Mouse (Mus musculus): ENCODE data around the gene Trappc3. TPM values are rescaled to one million over a fixed set of nuclear protein-coding genes. Genes with fewer than 3 reads are reported as not detected.

Trappc3 gene
- polyA plus RNA-seq, 1 experiment from 2014 or later, result 115 TPM

- H3K9ac ChIP-seq (ENCODE audit: low read depth, low read length), result no peak overlapping the region
- no peak for TF ChIP-seq CTCF (IDR thresholded peaks at IDR 0.05; ENCODE audit: low read depth)
- H3K27me3 ChIP-seq (replicated peaks; ENCODE audit: control insufficient read depth, insufficient read depth, low read length), result peaks cover 20% of the 10 kb centered on the region
- no peaks in the 10 kb centered on the region for H3K36me3 ChIP-seq (ENCODE audit: control insufficient read depth, insufficient read depth)
- no peaks in the 10 kb centered on the region for H3K9me3 ChIP-seq (ENCODE audit: control insufficient read depth)
- H3K4me3 ChIP-seq (ENCODE audit: low read depth, low read length), result no peak overlapping the region
- H3K27ac ChIP-seq (ENCODE audit: low read depth, low read length), result no peak overlapping the region
- 0 out of 2 replicates have a peak, but pooled peaks cover 6% of the 10 kb centered on the region for H3K4me1 ChIP-seq (replicated peaks; ENCODE audit: control insufficient read depth, insufficient read depth, low read length)
- 70% methylated on average over 6 of the region's 6 CpGs for WGBS
- no peak for ATAC-seq
- H3K4me2 ChIP-seq (replicated peaks; ENCODE audit: low read depth), result no peak overlapping the region
Observed at GRCm38 (mm10) chr4:126295152-126295551, 33.0 kb downstream of the Trappc3 start.

GRCm38 (mm10) chr4:126295937-126296336 lies 33.8 kb downstream of the Trappc3 start:
- no peak for ATAC-seq
- Histone ChIP-seq H3K27me3 (replicated peaks; ENCODE audit: control insufficient read depth, insufficient read depth, low read length) (peaks cover 25% of the 10 kb centered on the region), H3K9ac (ENCODE audit: low read depth, low read length) (no peak overlapping the region), H3K4me2 (replicated peaks; ENCODE audit: low read depth) (no peak overlapping the region; the same call in 1 of the 2 replicates), H3K9me3 (ENCODE audit: control insufficient read depth) (no peaks in the 10 kb centered on the region), H3K36me3 (ENCODE audit: control insufficient read depth, insufficient read depth) (no peaks in the 10 kb centered on the region), H3K27ac (ENCODE audit: low read depth, low read length) (no peak overlapping the region), H3K4me1 (replicated peaks; ENCODE audit: control insufficient read depth, insufficient read depth, low read length) (0 out of 2 replicates have a peak, but pooled peaks cover 7% of the 10 kb centered on the region), H3K4me3 (ENCODE audit: low read depth, low read length) (no peak overlapping the region)
- 53% methylated on average over 4 of the region's 4 CpGs for WGBS
- TF ChIP-seq CTCF (IDR thresholded peaks at IDR 0.05; ENCODE audit: low read depth), result no peak

DNA sequence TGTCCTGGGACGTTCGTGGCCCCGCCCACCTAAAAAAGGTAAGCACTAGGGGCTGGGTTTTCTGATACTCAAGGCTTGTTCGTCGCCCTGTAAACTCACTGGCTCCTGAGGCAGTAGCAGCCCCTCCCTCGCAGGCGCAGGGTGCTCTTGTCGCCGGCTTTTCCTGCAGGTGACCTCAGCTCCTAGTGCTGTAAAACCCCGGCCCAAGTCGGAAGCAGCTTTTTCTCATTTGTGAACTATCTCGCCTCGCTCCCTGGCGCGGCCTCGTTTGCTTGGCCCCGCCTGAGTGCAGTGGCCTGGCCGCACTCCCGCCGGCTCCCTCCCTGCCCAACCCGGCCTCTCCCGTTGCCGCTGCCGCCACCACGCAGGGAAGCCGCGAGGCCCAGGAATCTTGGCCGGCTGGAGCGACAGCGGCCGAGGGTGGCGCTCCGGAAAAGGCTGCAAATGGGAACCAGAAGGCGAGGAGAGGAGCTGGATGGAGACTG lies 34.5 kb downstream of the Trappc3 start:
- Histone ChIP-seq H3K36me3 (ENCODE audit: control insufficient read depth, insufficient read depth) (no peaks in the 10 kb centered on the region), H3K9ac (ENCODE audit: low read depth, low read length) (peak overlapping the region; percentile 48), H3K27ac (ENCODE audit: low read depth, low read length) (no peak overlapping the region), H3K4me3 (ENCODE audit: low read depth, low read length) (peak overlapping the region; percentile 26), H3K4me1 (replicated peaks; ENCODE audit: control insufficient read depth, insufficient read depth, low read length) (peaks cover 13% of the 10 kb centered on the region; the same call in 1 of the 2 replicates), H3K27me3 (replicated peaks; ENCODE audit: control insufficient read depth, insufficient read depth, low read length) (peaks cover 32% of the 10 kb centered on the region), H3K4me2 (replicated peaks; ENCODE audit: low read depth) (peak overlapping the region; percentile 67), H3K9me3 (ENCODE audit: control insufficient read depth) (no peaks in the 10 kb centered on the region)
- TF ChIP-seq CTCF (IDR thresholded peaks at IDR 0.05; ENCODE audit: low read depth), result 0 out of 2 replicates have a peak, but pooled peaks have one; percentile 32
- ATAC-seq, result peak; percentile 35; the same call in 1 of the 2 replicates
- under 1% methylated on average over 34 of the region's 34 CpGs for WGBS

GRCm38 (mm10) chr4:126300916-126301583 lies 38.9 kb downstream of the Trappc3 start:
- Histone ChIP-seq H3K4me2 (replicated peaks; ENCODE audit: low read depth) (peak overlapping the region; percentile 71), H3K4me3 (ENCODE audit: low read depth, low read length) (peak overlapping the region; percentile 28), H3K27me3 (replicated peaks; ENCODE audit: control insufficient read depth, insufficient read depth, low read length) (peaks cover 47% of the 10 kb centered on the region), H3K36me3 (ENCODE audit: control insufficient read depth, insufficient read depth) (no peaks in the 10 kb centered on the region), H3K4me1 (replicated peaks; ENCODE audit: control insufficient read depth, insufficient read depth, low read length) (peaks cover 13% of the 10 kb centered on the region; the same call in 1 of the 2 replicates), H3K27ac (ENCODE audit: low read depth, low read length) (no peak overlapping the region), H3K9ac (ENCODE audit: low read depth, low read length) (peak overlapping the region; percentile 27; the same call in 1 of the 2 replicates), H3K9me3 (ENCODE audit: control insufficient read depth) (no peaks in the 10 kb centered on the region)
- WGBS, result 2% methylated on average over 48 of the region's 50 CpGs
- no peak for TF ChIP-seq CTCF (IDR thresholded peaks at IDR 0.05; ENCODE audit: low read depth)
- ATAC-seq, result 0 out of 2 replicates have a peak, but pooled peaks have one; percentile 22

- peak overlapping the region; percentile 27; the same call in 1 of the 2 replicates for H3K9ac ChIP-seq (ENCODE audit: low read depth, low read length)
- 16% methylated on average over 27 of the region's 27 CpGs for WGBS
Observed at GRCm38 (mm10) chr4:126301584-126302309, 39.6 kb downstream of the Trappc3 start.

DNA sequence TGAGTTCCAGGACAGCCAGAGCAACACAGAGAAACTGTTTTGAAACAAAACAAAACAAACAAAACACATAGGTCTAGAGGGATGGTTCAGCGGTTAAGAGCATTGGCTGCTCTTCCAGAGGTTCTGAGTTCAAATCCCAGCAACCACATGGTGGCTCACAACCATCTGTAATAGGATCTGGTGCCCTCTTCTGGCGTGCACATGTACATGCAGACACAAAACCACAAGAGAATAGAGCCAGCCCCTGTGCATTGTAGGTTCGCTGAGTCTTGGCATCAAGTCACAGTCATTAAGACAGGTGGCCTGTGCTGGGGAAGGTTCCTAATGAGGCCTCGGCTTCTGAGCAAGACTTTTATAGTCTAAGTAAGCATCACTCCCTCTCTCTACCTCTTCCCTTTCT lies 41.8 kb downstream of the Trappc3 start:
- no peak overlapping the region for H3K9ac ChIP-seq (ENCODE audit: low read depth, low read length)
- H3K4me1 ChIP-seq (replicated peaks; ENCODE audit: control insufficient read depth, insufficient read depth, low read length), result peaks cover 8% of the 10 kb centered on the region; the same call in 1 of the 2 replicates
- WGBS, result 64% methylated on average over 4 of the region's 4 CpGs
- peaks cover 35% of the 10 kb centered on the region for H3K27me3 ChIP-seq (replicated peaks; ENCODE audit: control insufficient read depth, insufficient read depth, low read length)
- H3K27ac ChIP-seq (ENCODE audit: low read depth, low read length), result no peak overlapping the region
- H3K9me3 ChIP-seq (ENCODE audit: control insufficient read depth), result no peaks in the 10 kb centered on the region
- peak; percentile 59 for TF ChIP-seq CTCF (IDR thresholded peaks at IDR 0.05; ENCODE audit: low read depth)
- no peak overlapping the region for H3K4me2 ChIP-seq (replicated peaks; ENCODE audit: low read depth)
- no peak for ATAC-seq
- H3K36me3 ChIP-seq (ENCODE audit: control insufficient read depth, insufficient read depth), result no peaks in the 10 kb centered on the region
- no peak overlapping the region for H3K4me3 ChIP-seq (ENCODE audit: low read depth, low read length)

More at GRCm38 (mm10) chr4:126301584-126302309, 39.6 kb downstream of the Trappc3 start:
- ATAC-seq, result no peak
- peak overlapping the region; percentile 71 for H3K4me2 ChIP-seq (replicated peaks; ENCODE audit: low read depth)
- H3K4me1 ChIP-seq (replicated peaks; ENCODE audit: control insufficient read depth, insufficient read depth, low read length), result peaks cover 12% of the 10 kb centered on the region; the same call in 1 of the 2 replicates
- H3K4me3 ChIP-seq (ENCODE audit: low read depth, low read length), result peak overlapping the region; percentile 28
- H3K27ac ChIP-seq (ENCODE audit: low read depth, low read length), result no peak overlapping the region
- H3K27me3 ChIP-seq (replicated peaks; ENCODE audit: control insufficient read depth, insufficient read depth, low read length), result peaks cover 47% of the 10 kb centered on the region
- no peaks in the 10 kb centered on the region for H3K36me3 ChIP-seq (ENCODE audit: control insufficient read depth, insufficient read depth)
- no peak for TF ChIP-seq CTCF (IDR thresholded peaks at IDR 0.05; ENCODE audit: low read depth)
- no peaks in the 10 kb centered on the region for H3K9me3 ChIP-seq (ENCODE audit: control insufficient read depth)
